Mouse (Mus musculus) ES-Bruce4 (cell line): Measurements from ENCODE around the gene Gm17409. TPM values are rescaled to one million over a fixed set of nuclear protein-coding genes. Genes with fewer than 3 reads are reported as not detected.

Source experiments
- H3K27ac ChIP-seq: 2 replicates; pipeline ENCODE4 v1.5.1; 2012; ENCODE audit warnings: low read length, inconsistent platforms; ENCODE audit not compliant: insufficient read depth
- H3K27me3 ChIP-seq: 2 replicates; pipeline ENCODE4 v1.6.1; 2012; ENCODE audit warnings: mild to moderate bottlenecking, low read length, inconsistent platforms; ENCODE audit not compliant: control insufficient read depth, poor library complexity, insufficient read depth, severe bottlenecking
- H3K36me3 ChIP-seq: 2 replicates; pipeline ENCODE4 v1.6.1; 2012; ENCODE audit warnings: inconsistent platforms, mild to moderate bottlenecking, low read length, moderate library complexity; ENCODE audit not compliant: control insufficient read depth, poor library complexity, insufficient read depth, severe bottlenecking
- H3K4me1 ChIP-seq: one replicate; pipeline ENCODE4 v1.8.1; 2011; ENCODE audit warnings: low read length; ENCODE audit not compliant: control insufficient read depth, insufficient read depth
- H3K4me3 ChIP-seq: 2 replicates; pipeline ENCODE4 v1.5.1; 2011; ENCODE audit warnings: low read depth, mild to moderate bottlenecking, low read length
- H3K9ac ChIP-seq: 2 replicates; pipeline ENCODE4 v1.6.1; 2012; ENCODE audit warnings: low read depth, mild to moderate bottlenecking, inconsistent platforms; ENCODE audit not compliant: poor library complexity, severe bottlenecking
- H3K9me3 ChIP-seq: replicated peaks from 2 replicates; pipeline ENCODE4 v1.6.1; 2012; ENCODE audit warnings: mild to moderate bottlenecking, low read length, inconsistent platforms; ENCODE audit not compliant: control insufficient read depth, poor library complexity, insufficient read depth, severe bottlenecking
- CTCF ChIP-seq: IDR thresholded peaks from one replicate; pipeline ENCODE4 v1.8.1; 2011; ENCODE audit warnings: low read depth, low read length
- EP300 ChIP-seq: IDR thresholded peaks from 2 replicates; pipeline ENCODE4 v1.6.1; 2011; ENCODE audit warnings: low read depth, low read length; ENCODE audit not compliant: insufficient read depth
- POLR2A ChIP-seq: IDR thresholded peaks from one replicate; pipeline ENCODE4 v1.8.1; 2011; ENCODE audit warnings: low read length; ENCODE audit not compliant: insufficient read depth
- polyA plus RNA-seq: library from polyadenylated mRNA; stranded (reverse); fragments of >200 nt; gene quantifications from 2 replicates; pipeline ENCODE4 v1.2.4, GENCODE M21; 2011; ENCODE audit warnings: low read depth; ENCODE audit not compliant: missing spikeins, insufficient read depth, insufficient read length

Gene Gm17409
- not detected in 2 replicates for polyA plus RNA-seq

DNA sequence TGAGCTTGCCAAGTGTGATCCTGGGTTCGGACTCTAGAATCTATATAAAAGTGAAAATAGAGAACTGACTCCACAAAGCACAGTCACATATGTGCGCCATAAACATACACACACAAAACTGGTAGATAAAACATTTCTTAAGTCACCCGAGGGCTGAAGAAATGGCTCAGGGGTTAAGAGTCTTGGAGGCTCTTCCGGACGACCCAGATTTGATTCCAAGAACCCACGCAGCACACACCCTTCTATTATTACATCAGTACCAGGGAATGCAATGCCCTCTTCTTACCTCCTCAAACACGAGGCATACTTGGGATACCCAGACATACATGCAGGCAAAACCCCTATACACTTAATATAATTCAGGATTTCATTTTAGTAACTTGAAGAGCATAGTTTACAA, at the start of gene Gm17409:
TSS of gene Gm17409 (plus strand) at position 301 of the 400 bp plus-strand sequence.
- no peak within 1 kb of the TSS for H3K4me3 ChIP-seq
- peaks cover 28% of the 10 kb centered on the region for H3K9me3 ChIP-seq
- no peaks in the 10 kb centered on the region for H3K4me1 ChIP-seq
- H3K27ac ChIP-seq: no peak within 1 kb of the TSS
- H3K27me3 ChIP-seq: no peaks in the 10 kb centered on the region
- H3K9ac ChIP-seq: no peak within 1 kb of the TSS
- no peak for TF ChIP-seq CTCF
- no peak for TF ChIP-seq POLR2A
- TF ChIP-seq EP300: no peak
- peaks cover 9% of the 10 kb centered on the region; the same call in 1 of the 2 replicates for H3K36me3 ChIP-seq

DNA sequence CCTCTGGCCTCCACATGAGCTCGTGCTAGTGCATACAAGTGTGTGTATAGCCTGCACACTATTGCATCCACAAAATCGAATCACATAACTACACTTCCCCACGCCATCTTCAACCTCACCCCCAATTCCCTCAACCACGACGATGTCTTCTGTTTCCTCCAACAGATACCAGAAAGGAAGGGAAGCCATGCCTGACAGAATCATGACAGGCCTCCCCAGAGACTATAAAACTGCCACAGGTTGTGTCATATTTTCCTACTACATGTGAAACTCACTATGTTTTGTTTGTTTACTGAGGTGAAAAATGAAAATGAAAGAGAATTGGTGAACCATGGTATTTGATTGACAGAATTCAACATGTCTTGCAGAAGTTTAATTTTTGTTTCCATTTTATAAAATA, 46.6 kb upstream of the Gm17409 start:
- Histone ChIP-seq H3K27me3 (no peaks in the 10 kb centered on the region), H3K27ac (no peak overlapping the region), H3K9me3 (no peaks in the 10 kb centered on the region), H3K4me3 (no peak overlapping the region), H3K36me3 (no peaks in the 10 kb centered on the region), H3K9ac (no peak overlapping the region), H3K4me1 (no peaks in the 10 kb centered on the region)
- TF ChIP-seq POLR2A (no peak), CTCF (no peak), EP300 (no peak)

DNA sequence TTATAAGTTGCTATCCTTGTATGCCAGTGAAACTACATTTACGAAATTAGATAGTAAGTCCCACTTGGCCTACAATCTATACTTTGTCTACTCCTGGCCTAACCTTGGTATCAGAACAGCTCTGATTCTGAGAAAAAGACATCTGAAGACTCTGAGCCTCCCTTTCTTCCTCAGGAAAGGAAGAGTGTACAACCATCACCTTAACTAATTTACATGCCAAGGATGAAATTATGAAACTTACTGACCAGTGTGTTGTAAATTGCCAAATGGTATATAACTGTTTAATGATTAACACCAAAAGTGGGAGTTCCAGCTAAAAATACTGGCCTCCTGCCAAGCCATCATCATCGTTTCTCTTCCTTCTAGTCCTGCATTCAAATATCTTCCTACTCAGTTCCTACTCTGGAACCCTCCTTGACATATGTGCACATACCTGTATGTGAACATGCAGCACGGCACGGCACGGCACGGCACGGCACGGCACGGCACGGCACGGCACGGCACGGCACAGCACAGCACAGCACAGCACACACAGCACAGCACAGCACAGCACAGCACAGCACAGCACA, 44.4 kb upstream of the Gm17409 start:
- no peaks in the 10 kb centered on the region for H3K4me1 ChIP-seq
- no peak overlapping the region for H3K9ac ChIP-seq
- no peak overlapping the region for H3K4me3 ChIP-seq
- no peak for TF ChIP-seq POLR2A
- no peak for TF ChIP-seq EP300
- TF ChIP-seq CTCF: no peak
- no peaks in the 10 kb centered on the region for H3K36me3 ChIP-seq
- no peak overlapping the region for H3K27ac ChIP-seq
- no peaks in the 10 kb centered on the region for H3K27me3 ChIP-seq
- H3K9me3 ChIP-seq: no peaks in the 10 kb centered on the region

DNA sequence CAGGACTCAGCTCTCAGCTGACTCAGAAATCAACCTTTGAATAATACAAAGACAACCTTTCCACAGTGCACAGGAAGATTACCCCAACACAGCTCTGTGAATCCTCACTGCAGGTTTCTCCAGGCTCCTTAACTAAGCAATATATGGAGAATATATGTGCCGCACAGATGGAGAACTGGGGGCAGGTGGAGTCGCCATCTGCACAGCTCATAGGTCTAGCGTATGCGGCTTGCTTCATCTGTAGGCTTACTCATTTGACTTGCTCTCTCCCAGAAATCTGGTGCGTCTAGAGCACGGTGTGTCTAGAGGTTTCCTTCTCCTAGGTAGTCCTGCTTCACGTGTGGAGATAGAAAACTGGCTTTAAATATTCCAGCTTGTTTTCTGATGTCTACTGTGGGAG, 37.7 kb upstream of the Gm17409 start:
- H3K27me3 ChIP-seq: no peaks in the 10 kb centered on the region
- no peak overlapping the region for H3K9ac ChIP-seq
- H3K36me3 ChIP-seq: no peaks in the 10 kb centered on the region
- H3K4me1 ChIP-seq: no peaks in the 10 kb centered on the region
- no peaks in the 10 kb centered on the region for H3K9me3 ChIP-seq
- no peak overlapping the region for H3K4me3 ChIP-seq
- no peak overlapping the region for H3K27ac ChIP-seq
- TF ChIP-seq POLR2A (no peak), EP300 (no peak), CTCF (no peak)

DNA sequence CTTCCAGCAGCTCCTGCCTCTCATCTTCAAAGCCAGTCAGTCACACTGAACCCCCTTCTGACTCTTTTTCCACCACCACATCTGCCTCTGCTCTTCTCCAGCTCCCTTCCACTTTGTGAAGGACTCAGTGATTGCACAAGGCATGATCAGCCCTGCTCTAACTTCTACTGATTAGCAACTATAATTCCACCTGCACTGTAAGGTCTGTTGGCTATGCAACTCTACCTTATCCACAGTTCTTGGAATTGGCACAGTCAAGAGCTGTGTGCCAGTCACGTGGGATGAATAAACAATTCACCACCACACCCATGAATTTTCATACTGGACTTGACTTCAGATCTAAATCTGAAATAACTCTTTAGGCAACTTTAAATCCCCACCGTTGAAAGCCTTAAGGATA, 36.6 kb upstream of the Gm17409 start:
- H3K4me1 ChIP-seq: no peaks in the 10 kb centered on the region
- no peak for TF ChIP-seq CTCF
- TF ChIP-seq EP300: no peak
- no peak for TF ChIP-seq POLR2A

DNA sequence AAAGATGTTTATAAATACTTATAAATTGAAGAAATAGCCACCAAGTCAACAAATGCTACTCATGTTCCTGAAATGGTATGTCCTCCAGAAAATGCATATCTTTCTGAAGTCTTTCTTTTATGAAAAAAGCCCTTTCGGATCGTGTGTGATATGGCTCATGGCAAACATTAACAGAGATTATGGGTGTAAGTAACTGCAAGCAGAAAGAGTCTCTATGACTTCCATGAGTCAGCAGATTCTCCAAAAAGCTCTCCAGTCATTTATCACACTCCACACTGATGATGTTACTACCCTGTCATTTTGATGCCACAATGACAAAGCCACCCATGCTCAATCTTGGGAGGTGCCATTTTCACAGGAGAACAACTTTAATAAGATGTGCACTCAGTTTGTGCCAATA, 35.5 kb upstream of the Gm17409 start:
- TF ChIP-seq EP300 (no peak), POLR2A (no peak), CTCF (no peak)
- H3K4me1 ChIP-seq: no peaks in the 10 kb centered on the region
- no peak overlapping the region for H3K9ac ChIP-seq
- H3K27ac ChIP-seq: no peak overlapping the region
- H3K27me3 ChIP-seq: no peaks in the 10 kb centered on the region
- no peaks in the 10 kb centered on the region for H3K36me3 ChIP-seq
- H3K4me3 ChIP-seq: no peak overlapping the region
- H3K9me3 ChIP-seq: no peaks in the 10 kb centered on the region

More for the DNA sequence above, 36.6 kb upstream of the Gm17409 start:
- Histone ChIP-seq H3K4me3 (no peak overlapping the region), H3K36me3 (no peaks in the 10 kb centered on the region), H3K9ac (no peak overlapping the region), H3K27me3 (no peaks in the 10 kb centered on the region), H3K27ac (no peak overlapping the region), H3K9me3 (no peaks in the 10 kb centered on the region)
